Mouse (Mus musculus) mouse embryonic stem cell (cell line): Measurements from ENCODE around the gene Hist1h1e.

Experiments used
- in situ Hi-C, 2 experiments: fragments of 300-500 bp; cut with MboI; formaldehyde crosslinking; loops; 1 replicate in 1 of 2; 3 replicates in 1 of 2; pipeline ENCODE4 v1.14.3; 2019 to 2020; ENCODE audit warnings: low sequenced_read_pairs in 2 of 2, low pct_unique_long_range_greater_than_20kb in 1 of 2, mixed read lengths in 1 of 2; ENCODE audit not compliant: unreplicated experiment in 1 of 2

Gene Hist1h1e

DNA sequence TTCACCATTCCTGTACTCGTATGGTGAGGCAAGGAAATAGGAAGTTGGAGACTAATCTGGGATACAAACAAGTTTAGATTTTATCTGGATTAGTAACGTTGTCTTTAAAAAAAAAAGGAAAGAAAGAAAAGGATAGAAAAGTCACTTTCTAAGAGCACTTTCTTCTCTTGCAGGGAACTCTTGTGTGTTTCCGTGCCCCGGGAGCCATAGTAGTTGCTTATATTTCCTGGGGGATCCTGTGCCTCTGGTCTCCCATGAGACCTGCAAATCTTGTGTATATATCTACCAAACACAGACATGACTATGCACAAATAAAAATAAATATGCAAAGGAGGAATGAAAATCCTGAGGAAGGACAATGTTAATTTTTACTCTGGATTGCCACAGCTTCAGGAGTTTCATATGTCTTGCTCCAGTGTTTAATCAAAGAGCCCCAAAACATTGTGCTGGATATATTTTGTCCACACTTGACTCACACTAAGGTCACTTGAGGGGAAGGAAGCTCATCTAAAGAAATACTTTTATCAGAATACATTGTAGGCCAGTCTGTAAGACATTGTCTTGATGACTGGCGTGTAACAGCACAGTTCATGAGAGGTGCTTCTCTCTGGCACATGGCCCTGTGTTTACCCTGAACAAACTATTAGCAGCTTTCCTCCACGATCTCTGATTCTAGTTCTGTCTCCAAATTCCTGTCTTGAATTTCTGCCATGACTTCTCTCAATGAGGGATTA, 45.3 kb downstream of the Hist1h1e start:
- in situ Hi-C loops: loop anchor here in 1 of 2 experiments (10.0 kb wide), 1 partner anchor 168 kb away; the partner anchor contains the start of genes Hist1h2bb and Hist1h3c

DNA sequence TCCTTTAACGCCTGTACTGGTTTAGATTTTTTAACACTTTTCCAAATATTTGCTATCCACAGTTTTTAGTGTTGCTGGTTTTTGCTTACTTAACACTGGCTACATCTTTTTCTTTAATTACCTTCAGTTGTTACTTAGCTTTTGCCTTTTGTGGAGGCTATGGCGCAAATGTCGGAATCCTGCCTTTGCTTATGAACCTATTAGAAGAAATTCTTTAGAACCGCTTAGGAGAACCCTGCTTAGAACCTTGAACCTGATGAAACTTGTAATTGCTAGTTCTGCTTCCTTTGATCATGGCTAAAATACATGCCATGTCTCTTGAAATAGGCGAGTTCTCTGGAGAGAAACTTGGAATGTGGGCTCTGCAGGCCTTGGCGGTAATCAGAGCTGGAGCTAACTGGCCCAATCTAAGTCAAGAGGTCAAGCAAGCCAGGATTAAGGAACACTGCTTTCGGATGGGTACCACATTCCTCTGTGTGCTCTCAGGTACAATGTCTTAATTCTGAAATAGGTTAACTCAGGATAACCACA, 45.9 kb downstream of the Hist1h1e start:
- in situ Hi-C loops: loop anchor here in 1 of 2 experiments (10.0 kb wide), 1 partner anchor 168 kb away; the partner anchor contains the start of genes Hist1h2bb and Hist1h3c

DNA sequence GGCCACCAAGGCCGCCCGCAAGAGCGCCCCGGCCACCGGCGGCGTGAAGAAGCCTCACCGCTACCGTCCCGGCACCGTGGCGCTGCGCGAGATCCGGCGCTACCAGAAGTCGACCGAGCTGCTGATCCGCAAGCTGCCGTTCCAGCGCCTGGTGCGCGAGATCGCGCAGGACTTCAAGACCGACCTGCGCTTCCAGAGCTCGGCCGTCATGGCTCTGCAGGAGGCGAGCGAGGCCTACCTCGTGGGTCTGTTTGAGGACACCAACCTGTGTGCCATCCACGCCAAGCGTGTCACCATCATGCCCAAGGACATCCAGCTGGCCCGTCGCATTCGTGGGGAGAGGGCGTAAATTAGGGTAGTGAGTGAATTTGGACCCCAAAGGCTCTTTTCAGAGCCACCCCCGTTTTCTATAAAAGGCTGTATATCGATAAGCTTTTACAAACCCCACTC, 46.5 kb downstream of the Hist1h1e start:
- in situ Hi-C loops: loop anchor here in 1 of 2 experiments (10.0 kb wide), 1 partner anchor 169 kb away; the partner anchor contains the start of genes Hist1h2bb and Hist1h3c

DNA sequence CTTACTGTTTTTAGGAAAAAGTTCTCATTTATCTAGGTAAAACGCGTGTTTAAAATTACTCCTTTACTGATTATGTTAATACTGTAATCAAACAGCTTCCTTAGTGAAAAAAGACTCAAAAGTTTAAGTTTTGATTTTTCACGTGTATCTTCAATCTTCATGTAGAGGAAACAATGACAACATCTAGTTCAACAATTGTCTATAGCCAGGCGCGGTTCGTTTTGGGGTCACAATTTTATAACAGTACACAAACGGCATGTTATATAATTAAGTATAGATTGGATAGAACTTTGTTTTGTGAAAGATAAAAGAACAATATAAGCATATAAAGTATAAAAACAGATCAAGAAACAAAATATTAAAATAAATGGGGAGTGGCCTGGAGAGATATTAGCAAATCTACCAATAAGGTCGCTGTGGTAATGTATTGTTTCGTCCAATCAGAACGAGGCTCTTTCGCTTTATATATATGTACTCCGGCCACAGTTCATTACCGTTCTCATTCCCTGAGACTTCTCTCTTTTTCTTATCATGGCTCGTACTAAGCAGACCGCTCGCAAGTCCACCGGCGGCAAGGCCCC, 47.0 kb downstream of the Hist1h1e start, which contains the start of gene Hist1h3d:
Gene Hist1h3d (plus strand): TSS at position 493 of the 581 bp plus-strand sequence.
- in situ Hi-C loops: loop anchor here in 1 of 2 experiments (10.0 kb wide), 1 partner anchor 169 kb away; the partner anchor contains the start of genes Hist1h2bb and Hist1h3c

DNA sequence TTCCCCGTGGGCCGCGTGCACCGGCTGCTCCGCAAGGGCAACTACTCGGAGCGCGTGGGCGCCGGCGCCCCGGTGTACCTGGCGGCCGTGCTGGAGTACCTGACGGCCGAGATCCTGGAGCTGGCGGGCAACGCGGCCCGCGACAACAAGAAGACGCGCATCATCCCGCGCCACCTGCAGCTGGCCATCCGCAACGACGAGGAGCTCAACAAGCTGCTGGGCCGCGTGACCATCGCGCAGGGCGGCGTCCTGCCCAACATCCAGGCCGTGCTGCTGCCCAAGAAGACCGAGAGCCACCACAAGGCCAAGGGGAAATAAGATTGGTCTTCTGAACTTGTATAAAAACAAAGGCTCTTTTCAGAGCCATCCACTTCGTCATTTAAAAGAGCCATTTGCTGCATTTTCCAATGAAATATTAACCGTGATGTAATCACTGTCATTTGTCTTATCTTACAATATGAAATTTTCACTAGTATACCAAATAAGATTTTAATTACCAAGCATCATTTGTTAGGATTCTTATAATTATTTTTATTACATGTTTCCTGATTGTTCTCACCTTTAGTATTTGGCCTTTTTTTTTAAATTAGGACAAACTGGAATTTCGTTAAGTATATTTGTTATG, 47.7 kb downstream of the Hist1h1e start:
- in situ Hi-C loops: loop anchor here in 1 of 2 experiments (10.0 kb wide), 1 partner anchor 170 kb away; the partner anchor contains the start of genes Hist1h2bb and Hist1h3c

DNA sequence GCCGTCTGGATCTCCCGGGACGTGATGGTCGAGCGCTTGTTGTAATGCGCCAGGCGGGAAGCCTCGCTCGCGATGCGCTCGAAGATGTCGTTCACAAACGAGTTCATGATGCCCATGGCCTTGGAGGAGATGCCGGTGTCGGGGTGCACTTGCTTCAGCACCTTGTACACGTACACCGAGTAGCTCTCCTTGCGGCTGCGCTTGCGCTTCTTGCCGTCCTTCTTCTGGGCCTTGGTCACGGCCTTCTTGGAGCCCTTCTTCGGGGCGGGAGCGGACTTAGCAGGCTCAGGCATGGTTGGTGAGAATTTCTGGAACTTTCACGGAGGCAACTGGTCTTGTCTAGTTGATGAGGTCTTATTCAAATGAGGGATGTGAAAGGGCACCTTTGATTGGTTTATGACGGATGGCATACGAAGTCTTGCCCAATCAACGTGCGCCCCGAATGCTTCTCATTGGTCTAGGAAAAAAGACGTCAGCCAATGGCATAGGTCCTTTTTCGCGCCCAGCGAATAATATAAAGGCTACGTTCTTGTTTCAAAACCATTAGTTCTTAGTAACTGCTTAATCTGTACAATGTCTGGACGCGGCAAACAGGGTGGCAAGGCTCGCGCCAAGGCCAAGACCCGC, 48.3 kb downstream of the Hist1h1e start, which contains the start of the genes Hist1h2bf and Hist1h2ad:
Gene Hist1h2bf (minus strand): TSS at position 299 of the 627 bp plus-strand sequence.
Gene Hist1h2ad (plus strand): TSS at position 484 of the 627 bp plus-strand sequence.
- in situ Hi-C loops: loop anchor here in 1 of 2 experiments (10.0 kb wide), 1 partner anchor 171 kb away; the partner anchor contains the start of genes Hist1h2bb and Hist1h3c

DNA sequence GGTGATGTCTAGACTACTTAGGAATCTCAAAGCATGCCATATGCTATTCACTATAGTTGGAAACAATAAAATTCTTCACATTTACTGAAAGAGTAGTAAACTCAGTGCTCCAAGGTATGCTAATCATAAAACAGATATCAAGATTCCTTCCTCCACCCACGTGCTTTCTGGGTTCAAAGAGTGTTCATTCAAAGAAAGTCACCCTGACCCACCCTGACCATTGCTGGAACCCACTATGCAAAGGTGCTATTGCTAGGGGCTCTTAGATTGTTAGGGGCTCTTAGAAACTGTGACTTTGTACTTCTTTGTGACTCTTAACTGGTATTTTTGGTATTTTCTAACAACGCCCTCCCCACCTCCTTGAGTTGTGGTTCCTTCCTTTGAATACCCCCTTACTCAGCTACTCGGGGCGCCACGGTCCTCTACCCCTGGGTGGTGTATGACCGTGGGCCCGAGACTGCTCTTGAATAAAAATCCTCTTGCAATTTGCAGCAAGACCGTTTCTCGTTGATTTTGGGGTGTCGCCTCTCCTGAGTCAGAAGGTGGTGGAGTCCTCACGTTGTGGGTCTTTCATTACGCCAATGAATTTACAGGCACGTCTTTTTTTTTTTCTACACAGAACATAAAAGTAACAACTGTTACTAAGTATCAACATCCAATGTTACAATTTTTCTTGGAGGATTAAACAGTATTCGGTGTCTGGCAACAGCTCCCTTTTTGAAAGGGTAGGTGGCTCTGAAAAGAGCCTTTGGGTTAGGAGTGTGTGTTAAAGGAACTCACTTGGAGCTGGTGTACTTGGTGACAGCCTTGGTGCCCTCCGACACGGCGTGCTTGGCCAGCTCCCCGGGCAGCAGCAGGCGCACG, 49.1 kb downstream of the Hist1h1e start:
- in situ Hi-C loops: loop anchor here in 1 of 2 experiments (10.0 kb wide), 1 partner anchor 172 kb away; the partner anchor contains the start of genes Hist1h2bb and Hist1h3c

DNA sequence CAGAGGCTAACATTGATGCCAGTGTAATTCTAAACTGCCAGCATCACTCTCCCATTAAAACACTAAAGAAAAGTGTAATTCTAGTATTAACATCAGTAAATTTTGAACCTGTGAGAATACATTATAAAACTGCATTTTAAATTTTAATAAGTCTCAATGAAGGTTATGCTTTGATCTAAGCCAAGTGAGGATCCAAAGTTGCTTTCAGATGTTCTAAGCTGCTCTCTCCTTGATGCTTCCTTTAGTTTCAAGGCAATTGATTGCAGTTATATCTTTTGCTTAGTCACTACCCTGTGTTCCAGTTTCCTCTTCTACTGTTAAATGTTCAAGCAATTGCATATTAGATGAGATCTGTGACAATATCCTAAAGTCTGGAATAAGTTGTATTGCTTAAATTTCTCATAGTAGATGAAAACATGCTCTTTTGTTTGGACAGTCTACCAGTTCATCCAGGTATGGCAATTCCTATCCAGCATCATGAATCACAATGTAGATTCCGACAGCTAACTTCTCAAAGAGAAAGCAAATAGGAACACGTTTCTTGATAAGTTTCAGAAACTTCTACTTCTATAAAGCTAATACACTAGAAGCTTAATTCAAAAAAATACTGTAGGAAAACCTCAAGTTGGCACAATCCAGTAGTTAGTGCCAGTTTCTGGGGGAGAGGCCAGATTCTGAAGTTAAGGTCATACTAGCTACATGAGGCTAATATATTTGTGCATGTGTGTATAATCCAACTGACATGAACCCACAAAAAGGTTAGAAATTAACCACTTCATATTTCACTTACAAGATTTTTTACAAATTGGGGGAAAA, 49.9 kb downstream of the Hist1h1e start:
- in situ Hi-C loops: loop anchor here in 1 of 2 experiments (10.0 kb wide), 1 partner anchor 172 kb away; the partner anchor contains the start of genes Hist1h2bb and Hist1h3c

DNA sequence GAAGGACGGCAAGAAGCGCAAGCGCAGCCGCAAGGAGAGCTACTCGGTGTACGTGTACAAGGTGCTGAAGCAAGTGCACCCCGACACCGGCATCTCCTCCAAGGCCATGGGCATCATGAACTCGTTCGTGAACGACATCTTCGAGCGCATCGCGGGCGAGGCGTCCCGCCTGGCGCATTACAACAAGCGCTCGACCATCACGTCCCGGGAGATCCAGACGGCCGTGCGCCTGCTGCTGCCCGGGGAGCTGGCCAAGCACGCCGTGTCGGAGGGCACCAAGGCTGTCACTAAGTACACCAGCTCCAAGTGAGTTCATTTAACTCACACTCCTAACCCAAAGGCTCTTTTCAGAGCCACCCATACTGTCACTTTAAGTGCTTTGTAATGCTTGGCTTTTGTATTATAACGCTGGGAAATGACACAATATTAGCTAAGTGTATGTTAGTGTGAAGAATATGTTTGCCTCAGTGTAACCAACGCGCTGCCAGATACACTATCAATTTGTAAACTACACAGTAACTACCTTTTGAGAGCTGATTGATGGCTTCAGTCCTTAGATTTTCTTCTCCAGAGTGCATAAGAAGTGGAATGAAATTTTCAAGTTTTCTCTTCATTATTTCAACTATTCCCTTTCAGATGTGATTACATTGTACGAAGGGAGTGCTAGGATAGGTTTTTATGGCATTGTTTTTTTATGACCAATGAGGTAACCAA, 50.7 kb downstream of the Hist1h1e start:
- in situ Hi-C loops: loop anchor here in 1 of 2 experiments (10.0 kb wide), 1 partner anchor 173 kb away; the partner anchor contains the start of genes Hist1h2bb and Hist1h3c

DNA sequence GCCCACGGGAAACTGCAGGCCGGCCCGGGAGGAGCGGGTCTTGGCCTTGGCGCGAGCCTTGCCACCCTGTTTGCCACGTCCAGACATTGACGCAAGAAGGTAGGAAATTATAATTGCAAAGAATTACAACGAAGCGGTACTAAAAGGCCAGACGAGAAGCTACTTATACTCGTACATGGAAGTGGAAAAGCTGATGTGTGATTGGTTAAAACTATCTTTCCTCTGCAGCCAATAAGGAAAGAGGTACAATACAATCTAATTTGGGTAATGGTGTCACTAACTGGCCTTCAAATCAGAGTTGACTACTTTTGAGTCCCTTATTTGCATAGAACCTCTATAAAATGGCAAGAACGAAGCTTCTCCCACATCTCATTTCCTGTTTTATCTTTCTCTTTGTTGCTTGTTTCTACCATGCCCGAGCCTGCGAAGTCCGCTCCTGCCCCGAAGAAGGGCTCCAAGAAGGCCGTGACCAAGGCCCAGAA, 51.3 kb downstream of the Hist1h1e start, which contains the start of the genes Hist1h2ae and Hist1h2bg:
Gene Hist1h2ae (minus strand): TSS at position 199 of the 482 bp plus-strand sequence.
Gene Hist1h2bg (plus strand): TSS at position 375 of the 482 bp plus-strand sequence.
- in situ Hi-C loops: loop anchor here in 1 of 2 experiments (10.0 kb wide), 1 partner anchor 174 kb away; the partner anchor contains the start of genes Hist1h2bb and Hist1h3c
